Mouse (Mus musculus): Measurements from ENCODE around the gene Fam186a. TPM values are rescaled to one million over a fixed set of nuclear protein-coding genes. Genes with fewer than 3 reads are reported as not detected.
"Not testable (repeated sequence)": the region's sequence is repeated elsewhere in the genome, so short reads cannot be mapped to it uniquely, and the experiment has no call there.

Gene Fam186a
- total RNA-seq, 1 experiment from 2014 or later, result not detected

DNA sequence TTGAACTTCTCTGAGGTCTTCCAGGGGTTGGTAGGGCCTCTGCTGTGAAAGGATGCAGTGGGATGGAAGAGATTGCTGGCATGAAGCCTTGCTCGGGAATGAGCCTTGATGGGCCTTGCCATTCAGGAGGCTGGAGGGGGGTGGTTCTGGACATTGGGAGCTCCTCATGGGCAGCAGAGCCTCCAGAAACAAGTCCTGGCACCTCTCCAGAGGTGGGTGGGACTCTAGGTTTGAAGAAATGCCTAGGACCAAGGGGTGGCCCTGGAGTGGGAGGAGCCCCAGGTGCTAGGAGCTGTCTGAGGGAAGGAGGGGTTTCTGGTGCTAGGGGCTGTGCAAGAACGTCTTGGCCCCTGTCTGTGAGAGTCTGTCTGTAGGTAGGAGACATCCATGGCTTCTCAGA is 26.4 kb downstream of the Fam186a start:
- ATAC-seq (replicated peaks; ENCODE audit: insufficient number of reproducible peaks, low FRiP score, low TSS enrichment, poor library complexity, severe bottlenecking), result no peak

GRCm38 (mm10) chr15:99937841-99938240 is 29.0 kb downstream of the Fam186a start:
- no peak for ATAC-seq (replicated peaks; ENCODE audit: insufficient number of reproducible peaks, low FRiP score, low TSS enrichment, poor library complexity, severe bottlenecking)

GRCm38 (mm10) chr15:99936659-99937058 is 30.2 kb downstream of the Fam186a start:
- no peak for ATAC-seq (replicated peaks; ENCODE audit: insufficient number of reproducible peaks, low FRiP score, low TSS enrichment, poor library complexity, severe bottlenecking)

- ATAC-seq (replicated peaks; ENCODE audit: insufficient number of reproducible peaks, low FRiP score, low TSS enrichment, poor library complexity, severe bottlenecking), result no peak
Observed at GRCm38 (mm10) chr15:99934501-99934900, 32.4 kb downstream of the Fam186a start.

DNA sequence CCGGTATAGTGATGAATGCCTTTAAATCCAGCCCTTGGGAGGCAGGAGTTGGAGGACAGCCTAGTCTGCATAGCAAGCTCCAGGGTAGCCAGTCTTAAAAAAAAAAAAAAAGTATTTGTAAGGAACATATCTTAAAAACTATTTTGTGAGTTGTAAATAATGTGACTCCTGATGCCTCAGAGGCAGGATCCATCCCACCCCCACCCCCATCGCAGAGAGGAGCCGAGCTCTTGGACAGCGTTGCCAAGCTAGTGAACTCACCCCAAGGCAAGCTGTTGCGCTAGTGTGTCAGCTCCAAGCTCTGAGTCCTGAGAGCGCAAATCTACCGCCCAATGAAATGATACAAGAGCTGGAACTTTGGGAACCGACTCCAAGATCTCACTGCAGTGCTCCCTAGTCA is 35.6 kb downstream of the Fam186a start:
- ATAC-seq (replicated peaks; ENCODE audit: insufficient number of reproducible peaks, low FRiP score, low TSS enrichment, poor library complexity, severe bottlenecking), result no peak

GRCm38 (mm10) chr15:99919601-99920158 is 47.2 kb downstream of the Fam186a start:
- no peak for ATAC-seq (replicated peaks; ENCODE audit: insufficient number of reproducible peaks, low FRiP score, low TSS enrichment, poor library complexity, severe bottlenecking)

DNA sequence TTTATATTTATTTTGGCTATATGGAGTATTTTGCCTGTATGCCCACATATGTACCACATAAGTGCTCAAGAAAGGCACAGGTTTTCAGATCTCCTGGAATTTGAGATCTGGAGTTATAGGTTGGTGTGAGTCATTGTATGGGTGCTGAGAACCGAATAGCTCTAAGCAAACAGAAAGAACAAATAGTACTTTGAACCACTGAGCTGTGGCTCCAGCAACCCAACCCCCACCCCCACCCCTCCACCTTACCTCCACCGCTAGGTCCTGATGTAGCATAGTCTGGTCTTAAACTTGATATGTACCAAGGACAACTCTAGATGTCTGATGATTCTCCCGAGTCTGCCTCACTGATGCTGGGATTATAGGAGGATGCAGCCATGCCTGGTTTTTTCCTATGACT is 49.6 kb downstream of the Fam186a start:
- no peak for ATAC-seq (replicated peaks; ENCODE audit: insufficient number of reproducible peaks, low FRiP score, low TSS enrichment, poor library complexity, severe bottlenecking)

DNA sequence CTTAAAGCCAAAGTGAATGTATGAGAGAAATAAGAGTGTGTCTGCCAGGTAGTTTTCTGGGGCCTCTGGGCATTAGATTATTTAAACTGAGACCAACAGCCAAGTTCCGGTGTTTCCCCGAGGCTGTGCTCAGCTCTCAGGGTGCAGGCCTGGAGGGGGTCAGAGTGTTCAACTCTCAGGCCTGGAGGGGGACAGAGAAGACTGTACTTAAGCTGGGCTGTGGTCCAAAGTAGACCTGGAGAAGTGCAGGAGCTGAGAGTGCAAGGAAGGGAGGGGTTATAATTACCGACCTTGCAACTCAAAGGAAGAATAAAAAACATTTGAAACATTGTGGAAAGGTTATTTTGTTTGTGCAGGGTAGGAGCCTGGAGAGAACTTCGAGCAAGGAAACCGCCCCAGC is 52.2 kb downstream of the Fam186a start:
- no peak for ATAC-seq (replicated peaks; ENCODE audit: insufficient number of reproducible peaks, low FRiP score, low TSS enrichment, poor library complexity, severe bottlenecking)

GRCm38 (mm10) chr15:99911785-99912184 is 55.1 kb downstream of the Fam186a start:
- no peak for ATAC-seq (replicated peaks; ENCODE audit: insufficient number of reproducible peaks, low FRiP score, low TSS enrichment, poor library complexity, severe bottlenecking)

DNA sequence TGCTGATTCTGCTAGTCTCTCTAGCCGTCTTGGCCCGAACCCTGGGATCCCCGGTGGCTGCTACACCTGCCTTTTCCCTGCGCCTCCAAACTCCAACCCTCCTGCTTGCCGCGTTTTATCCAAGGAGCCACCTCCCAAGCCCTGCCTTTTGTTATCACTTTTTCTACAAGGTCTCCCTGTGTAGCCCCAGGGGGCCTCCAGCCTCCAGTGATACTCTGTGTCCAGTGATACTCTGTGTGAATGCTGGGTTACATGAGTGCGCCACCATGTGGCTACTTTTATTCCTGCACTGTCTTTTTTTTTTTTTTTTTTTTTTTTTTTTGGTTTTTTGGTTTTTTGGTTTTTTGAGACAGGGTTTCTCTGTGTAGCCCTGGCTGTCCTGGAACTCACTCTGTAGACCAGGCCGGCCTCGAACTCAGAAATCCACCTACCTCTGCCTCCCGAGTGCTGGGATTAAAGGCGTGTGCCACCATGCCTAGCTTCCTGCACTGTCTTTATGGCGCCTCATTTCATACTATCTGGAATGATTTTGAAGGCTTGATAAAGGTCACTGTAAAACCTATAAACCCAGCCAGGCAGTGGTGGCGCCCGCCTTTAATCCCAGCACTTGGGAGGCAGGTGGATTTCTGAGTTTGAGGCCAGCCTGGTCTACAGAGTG is 57.4 kb downstream of the Fam186a start:
- not testable (repeated sequence) for ATAC-seq (replicated peaks; ENCODE audit: insufficient number of reproducible peaks, low FRiP score, low TSS enrichment, poor library complexity, severe bottlenecking)

DNA sequence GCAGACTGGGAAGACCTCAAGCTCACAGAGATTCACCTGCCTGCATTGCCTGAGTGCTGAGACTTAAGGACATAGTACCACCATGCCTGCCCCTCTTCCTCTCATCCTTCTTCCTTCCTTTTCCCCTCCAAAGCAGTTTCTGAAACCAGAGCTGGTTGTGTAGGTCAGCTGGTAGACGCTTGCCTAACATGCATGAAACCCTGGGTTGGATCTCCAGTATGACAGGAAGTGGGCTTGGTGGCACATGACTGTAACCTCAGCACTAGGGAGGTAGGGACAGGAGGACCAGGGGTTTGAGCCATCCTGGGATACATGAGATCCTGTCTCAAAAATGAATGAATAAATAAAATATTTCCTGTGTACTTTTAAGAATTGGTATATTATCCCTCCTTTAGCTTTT is 59.3 kb downstream of the Fam186a start:
- ATAC-seq (replicated peaks; ENCODE audit: insufficient number of reproducible peaks, low FRiP score, low TSS enrichment, poor library complexity, severe bottlenecking), result no peak

DNA sequence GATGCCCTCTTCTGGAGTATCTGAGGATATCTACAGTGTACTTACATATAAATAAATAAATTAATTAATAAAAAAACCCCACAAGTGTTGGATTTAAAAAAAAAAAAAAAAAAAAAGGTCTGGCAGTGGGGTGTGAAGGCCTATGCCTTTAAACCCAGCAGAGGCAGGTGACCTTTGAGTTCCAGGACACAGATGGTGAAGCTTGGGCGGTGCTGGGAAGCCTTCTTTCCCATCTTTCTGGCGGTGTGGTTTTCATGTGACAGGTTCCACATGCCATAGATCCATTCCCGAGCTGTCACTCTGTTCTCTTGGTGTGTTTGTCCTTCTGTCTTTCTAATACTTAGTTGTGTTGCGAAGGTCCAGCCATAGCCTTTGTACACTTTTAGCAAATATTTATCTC is 59.8 kb downstream of the Fam186a start:
- ATAC-seq (replicated peaks; ENCODE audit: insufficient number of reproducible peaks, low FRiP score, low TSS enrichment, poor library complexity, severe bottlenecking), result no peak

DNA sequence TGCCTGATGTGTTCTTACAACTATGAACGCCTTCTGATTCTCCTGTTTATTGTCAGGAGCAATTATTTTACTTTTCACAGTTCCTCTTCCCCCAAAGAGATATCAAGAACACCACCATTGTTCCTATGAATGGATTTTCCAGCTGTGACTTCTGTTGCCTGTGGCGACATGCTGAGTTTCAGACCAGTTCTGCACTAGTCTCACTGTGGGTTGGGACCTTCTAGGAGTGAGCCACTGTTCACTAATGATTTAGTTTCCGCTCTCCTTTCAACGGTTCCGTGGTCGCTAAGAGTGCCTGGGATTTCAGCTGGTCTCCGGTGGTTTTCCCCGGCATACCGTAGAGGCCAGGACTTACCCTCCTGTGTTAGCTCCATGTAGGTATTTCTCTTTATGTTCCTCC is 62.0 kb downstream of the Fam186a start:
- ATAC-seq (replicated peaks; ENCODE audit: insufficient number of reproducible peaks, low FRiP score, low TSS enrichment, poor library complexity, severe bottlenecking), result no peak

DNA sequence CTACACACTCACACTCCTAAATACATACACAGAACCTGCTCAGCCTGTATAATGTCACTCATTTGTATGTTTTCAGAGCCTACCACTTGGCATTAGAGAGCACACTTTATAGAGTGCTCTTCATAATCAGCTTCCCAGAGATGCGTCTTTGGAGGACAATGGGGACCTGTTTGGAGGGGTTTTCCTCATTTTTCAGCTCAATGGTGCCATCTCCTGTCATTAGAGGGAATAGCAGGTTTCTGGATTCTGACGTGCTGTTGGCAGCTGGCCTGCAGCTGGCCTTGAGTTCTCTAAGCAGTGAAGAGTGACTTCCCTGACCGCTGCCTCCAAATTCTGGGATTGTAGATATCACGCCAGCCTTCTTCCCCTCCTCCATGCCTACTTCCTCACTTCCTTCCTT is 62.5 kb downstream of the Fam186a start:
- ATAC-seq (replicated peaks; ENCODE audit: insufficient number of reproducible peaks, low FRiP score, low TSS enrichment, poor library complexity, severe bottlenecking), result peak; percentile 68

DNA sequence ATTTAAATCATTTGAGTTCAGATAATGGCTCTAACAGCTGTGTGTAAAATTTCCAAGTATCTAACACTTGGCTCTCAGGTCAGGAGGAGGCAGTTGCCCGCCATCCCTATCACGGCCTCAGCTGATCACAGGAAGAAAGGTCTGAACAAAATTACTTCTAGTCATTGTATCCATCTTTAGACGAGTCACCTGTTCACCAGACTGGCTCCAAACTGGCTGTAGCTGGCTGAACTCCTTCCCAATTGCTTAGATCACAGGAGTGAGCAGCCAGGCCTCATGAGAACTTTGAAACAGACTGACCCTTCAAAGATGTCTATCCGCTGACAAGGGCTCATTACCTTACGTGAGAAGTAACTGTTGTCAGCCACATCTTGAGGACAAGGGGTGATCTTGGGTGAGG is 63.6 kb downstream of the Fam186a start:
- ATAC-seq (replicated peaks; ENCODE audit: insufficient number of reproducible peaks, low FRiP score, low TSS enrichment, poor library complexity, severe bottlenecking), result no peak

DNA sequence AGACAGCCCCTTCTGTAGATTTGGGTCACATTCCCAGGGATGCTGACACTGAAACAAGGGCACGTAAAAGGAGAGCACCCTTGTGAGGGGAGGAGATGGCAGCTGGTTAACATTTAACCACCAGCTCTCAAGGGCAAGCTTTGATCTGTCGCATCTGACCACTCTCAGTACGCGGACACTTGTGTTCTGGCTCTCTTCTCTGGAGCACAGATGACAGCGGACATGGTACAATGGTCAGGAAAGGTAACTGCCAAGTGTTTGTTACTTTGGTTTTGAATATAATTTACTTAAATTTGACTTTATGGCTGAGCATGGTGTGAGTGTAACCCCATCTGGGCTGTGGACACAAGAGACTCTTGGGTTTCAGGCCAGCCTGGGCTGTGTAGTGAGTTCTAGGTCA is 64.1 kb downstream of the Fam186a start:
- ATAC-seq (replicated peaks; ENCODE audit: insufficient number of reproducible peaks, low FRiP score, low TSS enrichment, poor library complexity, severe bottlenecking), result no peak

GRCm38 (mm10) chr15:99896621-99897020 is 70.2 kb downstream of the Fam186a start:
- ATAC-seq (replicated peaks; ENCODE audit: insufficient number of reproducible peaks, low FRiP score, low TSS enrichment, poor library complexity, severe bottlenecking), result no peak

DNA sequence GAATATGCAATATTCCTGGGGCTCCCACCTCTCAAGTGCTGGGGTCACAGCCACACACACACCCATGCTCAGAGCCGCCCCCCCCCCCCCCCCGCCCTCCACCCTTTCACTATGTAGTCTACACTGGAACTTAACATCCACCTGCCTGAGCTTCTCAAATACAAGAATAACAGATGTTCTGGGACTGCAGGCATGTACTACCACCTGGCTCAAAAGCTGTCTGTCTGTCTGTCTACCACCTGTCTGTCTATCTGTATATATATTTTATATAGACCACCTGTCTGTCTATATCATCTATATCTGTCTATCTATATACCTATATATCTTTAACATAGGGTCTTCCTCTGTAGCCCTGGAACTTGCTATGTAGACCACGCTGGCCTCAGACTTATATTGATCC is 75.5 kb downstream of the Fam186a start:
- no peak for ATAC-seq (replicated peaks; ENCODE audit: insufficient number of reproducible peaks, low FRiP score, low TSS enrichment, poor library complexity, severe bottlenecking)

- no peak for ATAC-seq (replicated peaks; ENCODE audit: insufficient number of reproducible peaks, low FRiP score, low TSS enrichment, poor library complexity, severe bottlenecking)
Observed at GRCm38 (mm10) chr15:99890412-99891236, 76.2 kb downstream of the Fam186a start.

DNA sequence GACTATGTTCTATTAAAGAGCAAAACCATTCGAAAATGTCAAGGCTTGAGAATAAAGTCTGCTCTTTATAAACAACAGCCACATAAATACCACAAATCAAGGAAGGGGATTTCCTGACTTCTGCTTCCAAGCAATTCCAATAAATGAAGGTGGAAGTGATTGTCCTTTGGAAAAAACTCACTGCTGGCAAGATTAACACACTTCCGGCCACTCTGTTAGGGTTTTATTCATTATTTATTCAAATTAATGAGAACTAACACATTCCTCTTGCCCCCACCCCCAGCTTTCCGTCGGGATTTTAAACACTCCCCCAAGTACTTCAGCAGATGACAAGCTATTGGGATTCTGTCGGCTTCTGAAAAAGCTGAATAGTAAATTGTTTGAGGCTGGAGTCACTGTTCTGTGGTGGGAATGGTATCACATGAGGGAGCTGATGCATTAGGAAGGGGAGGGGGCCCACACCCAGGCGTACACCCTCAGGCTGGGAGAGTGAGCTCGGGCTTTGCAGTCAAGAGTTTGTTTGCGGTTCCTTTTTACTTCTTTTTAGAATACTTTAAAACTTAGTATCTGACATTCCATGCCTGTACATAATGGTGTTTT is 77.5 kb downstream of the Fam186a start:
- no peak for ATAC-seq (replicated peaks; ENCODE audit: insufficient number of reproducible peaks, low FRiP score, low TSS enrichment, poor library complexity, severe bottlenecking)

All from monocyte, adult 5-6 weeks (primary cell).